Mouse (Mus musculus): Measurements from ENCODE around the gene Dgkb. TPM values are rescaled to one million over a fixed set of nuclear protein-coding genes. Genes with fewer than 3 reads are reported as not detected.

Gene Dgkb
- polyA plus RNA-seq, 1 experiment = 3.6 TPM

DNA sequence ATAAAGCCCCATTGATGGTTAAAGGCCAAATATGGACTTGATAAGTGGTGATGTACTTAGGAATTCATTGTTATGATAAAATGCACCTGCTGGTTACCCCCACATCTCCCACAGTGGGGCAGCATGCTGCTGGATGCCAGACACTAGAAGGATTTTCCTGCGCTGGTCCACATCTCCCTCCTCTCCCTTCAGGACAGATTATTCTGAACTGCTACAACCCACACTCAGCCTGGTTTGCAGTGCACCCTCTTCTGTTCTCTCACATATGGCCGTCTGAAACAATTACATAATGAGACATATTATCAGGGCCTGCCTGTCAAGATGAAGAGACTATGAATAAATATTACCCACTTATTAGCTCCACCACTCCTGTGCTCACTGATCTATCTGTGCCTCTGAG lies 780.6 kb downstream of the Dgkb start:
- peak; percentile 73 for DNase-seq (ENCODE audit: low read depth)
- TF ChIP-seq POLR2A (IDR thresholded peaks at IDR 0.05; ENCODE audit: borderline replicate concordance, extremely low read depth, insufficient read depth, insufficient read length, poor library complexity, severe bottlenecking) (no peak), CTCF (IDR thresholded peaks at IDR 0.05; ENCODE audit: borderline replicate concordance, extremely low read depth, insufficient read depth, insufficient read length) (no peak)

DNA sequence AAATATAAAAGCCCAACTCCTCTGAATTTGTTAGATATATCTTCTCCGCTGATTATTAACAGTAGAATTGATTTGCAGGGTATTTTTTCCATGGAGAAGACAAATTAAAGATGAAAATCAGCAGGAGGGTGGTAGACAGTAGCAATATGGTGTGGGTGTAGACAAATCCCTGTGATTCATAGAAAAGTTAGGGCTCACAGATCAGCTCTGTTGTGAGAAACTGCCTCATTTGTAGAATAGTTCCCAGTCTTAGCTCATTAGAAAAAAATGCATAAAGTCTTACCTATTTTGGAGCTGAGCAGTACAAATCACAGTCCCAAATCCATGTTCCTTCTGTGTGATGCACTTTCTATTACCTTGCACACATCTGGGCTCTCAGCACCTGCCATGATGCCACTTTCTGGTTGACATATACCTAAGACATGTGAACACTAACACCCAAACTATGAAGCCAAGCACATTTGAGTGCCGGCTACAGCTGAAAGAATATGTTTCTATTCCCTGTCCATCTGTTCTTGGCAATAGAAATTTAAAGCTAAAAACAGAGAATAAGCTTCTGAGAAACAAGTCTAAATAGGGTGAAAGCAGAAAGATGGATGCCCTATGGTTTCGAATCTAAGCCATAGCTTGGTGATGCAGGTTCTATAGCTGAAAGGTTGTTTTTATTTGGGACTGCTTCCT lies 782.8 kb downstream of the Dgkb start:
- TF ChIP-seq POLR2A (IDR thresholded peaks at IDR 0.05; ENCODE audit: borderline replicate concordance, extremely low read depth, insufficient read depth, insufficient read length, poor library complexity, severe bottlenecking) = no peak
- no peak for TF ChIP-seq CTCF (IDR thresholded peaks at IDR 0.05; ENCODE audit: borderline replicate concordance, extremely low read depth, insufficient read depth, insufficient read length)
- peak; percentile 11 for DNase-seq (ENCODE audit: low read depth)

DNA sequence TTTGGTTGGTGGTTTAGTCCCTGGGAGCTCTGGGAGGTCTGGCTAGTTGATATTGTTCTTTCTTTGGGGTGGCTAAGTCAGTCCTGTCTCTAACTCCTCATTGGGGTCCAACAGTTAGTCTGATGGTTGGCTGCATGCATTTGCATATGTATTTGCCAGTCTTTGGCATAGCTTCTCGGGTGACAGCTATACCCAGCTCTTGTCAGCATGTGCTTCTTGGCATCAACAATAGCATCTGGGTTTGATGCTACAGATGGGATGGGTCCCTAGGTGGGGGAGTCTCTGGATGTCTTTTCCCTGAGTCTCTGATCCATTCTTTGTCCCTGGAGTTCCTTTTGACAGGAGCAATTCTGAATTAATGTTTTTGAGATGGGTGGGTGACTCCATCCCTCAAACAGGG lies 790.6 kb downstream of the Dgkb start:
- TF ChIP-seq CTCF (IDR thresholded peaks at IDR 0.05; ENCODE audit: borderline replicate concordance, extremely low read depth, insufficient read depth, insufficient read length) = no peak
- TF ChIP-seq POLR2A (IDR thresholded peaks at IDR 0.05; ENCODE audit: borderline replicate concordance, extremely low read depth, insufficient read depth, insufficient read length, poor library complexity, severe bottlenecking) = no peak
- peak; percentile 68 for DNase-seq (ENCODE audit: low read depth)

DNA sequence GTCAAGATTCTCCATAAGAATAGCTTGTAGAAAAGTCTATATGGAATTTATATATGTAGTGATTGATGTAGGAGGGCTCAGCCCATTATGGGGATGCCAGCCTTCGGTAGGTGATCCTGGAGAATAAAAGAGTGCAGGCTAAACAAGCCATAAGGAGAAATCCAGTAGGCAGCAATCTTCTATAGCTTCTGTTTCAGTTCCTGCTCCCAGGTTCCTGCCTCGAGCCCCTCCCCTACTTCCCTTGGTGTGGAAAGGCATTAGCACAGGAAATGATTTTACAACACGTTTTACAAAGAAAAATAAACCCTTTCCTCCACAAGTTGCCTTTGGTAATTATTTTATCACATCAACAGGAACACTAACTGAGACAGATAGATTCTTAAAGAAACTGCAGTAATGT lies 850.7 kb downstream of the Dgkb start:
- TF ChIP-seq CTCF (IDR thresholded peaks at IDR 0.05; ENCODE audit: borderline replicate concordance, extremely low read depth, insufficient read depth, insufficient read length) (no peak), POLR2A (IDR thresholded peaks at IDR 0.05; ENCODE audit: borderline replicate concordance, extremely low read depth, insufficient read depth, insufficient read length, poor library complexity, severe bottlenecking) (no peak)
- no peak for DNase-seq (ENCODE audit: low read depth)

Measured in brain, embryonic 14.5 days (tissue).